Mouse (Mus musculus) cerebellum, adult (tissue): ENCODE results near the gene Plau.
A peak's percentile ranks its signal among the peaks of the same experiment; 100 is the strongest.

Source experiments
- ATAC-seq: cut with Nextera tagmentation; 2 replicates; pipeline ENCODE4 v1.9.2; 2017; ENCODE audit warnings: mild to moderate bottlenecking, moderate library complexity, mixed read lengths; ENCODE audit not compliant: insufficient number of reproducible peaks, low FRiP score, low TSS enrichment

The Plau gene

GRCm38 (mm10) chr14:20836171-20836904 lies at the start of gene Plau:
Gene Plau (plus strand): TSS chr14:20836660.
- ATAC-seq, result peak; percentile 88

DNA sequence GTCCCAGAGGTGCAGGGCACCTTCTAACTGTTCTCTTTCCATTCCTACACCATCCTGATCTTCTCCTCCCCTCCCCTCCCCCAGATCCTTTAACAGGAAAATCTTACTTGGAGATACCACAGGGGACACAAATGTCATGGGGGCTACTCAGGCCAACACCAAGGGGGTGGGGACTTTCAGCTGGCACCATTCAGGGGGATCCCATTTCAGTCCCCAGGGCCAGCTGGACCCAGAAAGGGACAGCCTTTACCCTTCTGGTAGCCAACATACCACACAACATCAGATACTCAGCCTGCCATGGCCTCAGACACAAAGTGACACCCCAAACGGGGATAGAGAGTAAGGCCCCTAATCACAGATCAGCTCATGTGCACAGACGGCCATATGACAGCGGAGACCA lies 48.3 kb upstream of the Plau start:
- ATAC-seq, result no peak

GRCm38 (mm10) chr14:20789593-20789992 lies 46.9 kb upstream of the Plau start:
- ATAC-seq, result no peak

DNA sequence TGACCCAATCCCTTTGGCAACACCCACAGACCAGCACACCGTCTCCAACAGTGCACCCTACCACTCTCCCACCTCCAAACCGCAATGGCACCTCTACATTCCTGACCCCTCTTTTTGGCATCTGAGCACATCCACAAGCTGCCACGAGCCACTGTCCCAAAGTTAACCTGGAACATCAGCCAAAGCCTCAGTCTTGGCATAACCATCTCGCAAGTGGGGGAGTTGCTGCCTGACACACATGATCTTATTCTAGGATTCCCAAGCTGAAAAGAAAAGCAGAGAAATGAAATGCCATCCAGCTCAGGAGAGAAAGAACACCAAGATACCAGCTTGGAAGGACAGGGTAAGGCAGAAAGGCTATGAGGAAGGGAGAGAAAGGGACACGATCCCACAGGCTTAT lies 46.0 kb upstream of the Plau start:
- ATAC-seq, result no peak

DNA sequence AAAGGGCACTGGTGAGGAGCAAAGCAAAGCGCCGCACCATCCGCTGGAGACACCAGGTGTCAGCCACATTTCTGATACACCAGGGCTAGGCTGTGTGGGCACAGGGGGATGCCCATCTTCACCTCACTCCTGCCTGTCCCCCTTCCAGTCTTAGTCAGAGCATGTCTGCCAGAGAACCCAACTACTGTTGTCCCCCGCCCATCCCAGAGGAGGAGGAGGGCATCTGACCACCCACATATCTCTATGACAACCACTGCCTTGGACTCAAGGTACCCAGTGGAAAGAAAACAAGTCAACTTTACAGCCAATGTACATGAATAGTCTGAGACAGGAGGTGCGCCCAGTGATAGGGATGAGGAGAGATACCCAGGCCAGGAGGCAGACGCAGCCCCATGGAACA lies 45.5 kb upstream of the Plau start:
- ATAC-seq, result no peak

- no peak for ATAC-seq
Measured at GRCm38 (mm10) chr14:20791511-20792242, 44.8 kb upstream of the Plau start.

GRCm38 (mm10) chr14:20792243-20792921 lies 44.1 kb upstream of the Plau start:
- ATAC-seq, result no peak

DNA sequence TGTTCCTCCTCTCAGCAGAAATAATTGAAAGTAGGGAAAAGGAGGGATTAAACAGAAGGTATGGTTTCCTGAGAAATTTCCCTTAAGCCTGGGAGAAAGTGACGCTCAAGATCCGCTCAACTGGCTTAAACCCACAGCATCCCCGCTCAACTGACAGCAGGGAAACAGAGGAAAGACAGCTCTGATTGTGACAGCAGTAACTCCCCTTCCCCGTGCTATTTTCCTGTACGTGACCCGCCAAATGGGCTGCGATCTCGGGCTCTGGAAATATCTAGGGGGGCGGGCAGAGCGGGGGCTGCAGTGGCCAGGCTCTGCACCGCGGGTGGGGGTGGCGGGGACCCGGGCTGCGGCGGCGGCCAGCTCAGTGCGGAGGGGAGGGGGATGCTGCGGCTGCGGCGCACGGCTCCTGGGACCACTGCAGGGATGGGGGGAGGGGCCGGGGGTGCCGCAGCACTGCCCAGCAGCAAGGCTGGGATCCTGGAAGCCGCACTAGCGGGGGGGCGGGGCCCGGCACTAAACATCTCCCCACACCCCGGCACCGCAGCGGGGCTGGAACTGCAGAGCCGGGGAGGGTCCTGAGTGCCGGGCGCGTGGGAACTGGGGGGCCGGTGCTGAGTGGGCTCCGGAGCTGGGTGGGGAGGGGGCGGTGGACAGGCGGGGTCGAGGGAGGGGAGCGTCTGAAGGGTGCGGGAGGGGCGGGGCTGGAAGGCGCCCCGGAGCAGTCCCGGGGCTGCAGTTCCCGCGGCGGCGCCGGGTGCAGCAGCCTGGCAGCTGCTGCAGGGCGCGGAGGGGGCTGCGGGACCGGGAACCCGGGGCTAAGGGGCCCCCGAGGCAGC lies 43.3 kb upstream of the Plau start:
- no peak for ATAC-seq

- ATAC-seq, result peak; percentile 84
Measured at GRCm38 (mm10) chr14:20793758-20794531, 42.5 kb upstream of the Plau start, which contains the start of gene Camk2g. Gene Camk2g (minus strand): TSS chr14:20794088.

DNA sequence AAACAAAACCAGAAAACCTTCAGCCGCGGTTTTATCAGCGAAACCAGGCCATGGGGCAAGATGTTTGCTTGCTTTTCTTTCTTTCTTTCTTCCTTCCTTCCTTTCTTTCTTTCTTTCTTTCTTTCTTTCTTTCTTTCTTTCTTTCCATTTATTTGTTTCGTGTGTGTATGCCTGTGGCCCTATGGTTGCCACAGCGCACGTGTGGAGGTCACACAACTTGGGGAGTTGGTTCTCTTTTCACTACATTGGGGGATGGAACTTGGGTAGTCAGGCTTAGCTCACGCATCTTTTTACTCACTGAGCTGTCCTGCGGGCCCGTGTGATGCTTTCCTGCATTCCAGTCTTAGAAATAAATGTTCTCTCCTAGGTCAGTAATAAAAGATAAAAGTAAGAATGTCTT lies 41.9 kb upstream of the Plau start:
- ATAC-seq, result no peak

- no peak for ATAC-seq
Measured at GRCm38 (mm10) chr14:20795423-20796152, 40.9 kb upstream of the Plau start.

DNA sequence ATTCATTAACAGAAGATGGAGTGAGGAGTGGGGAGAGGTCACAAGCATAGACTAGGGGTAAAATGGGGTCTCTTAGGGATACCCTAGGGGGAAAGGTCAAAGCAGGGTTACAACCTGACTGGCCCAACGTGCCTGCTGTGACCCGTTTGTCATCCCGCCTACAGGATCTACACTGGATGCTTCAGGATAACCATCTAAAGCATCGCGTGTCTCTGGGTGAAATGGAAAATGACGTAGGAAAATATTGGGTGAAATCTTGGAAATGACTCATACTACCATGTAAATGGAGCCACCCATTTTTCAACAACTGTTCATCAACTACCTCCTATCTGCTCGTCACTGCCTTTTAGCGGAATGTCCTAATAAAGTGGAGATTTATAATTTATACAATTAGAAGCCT lies 40.3 kb upstream of the Plau start:
- ATAC-seq, result no peak

- ATAC-seq, result no peak
Measured at GRCm38 (mm10) chr14:20796643-20797042, 39.8 kb upstream of the Plau start.

GRCm38 (mm10) chr14:20798300-20798699 lies 38.2 kb upstream of the Plau start:
- 0 out of 2 replicates have a peak, but pooled peaks have one; percentile 3 for ATAC-seq

- ATAC-seq, result peak; percentile 83
Measured at GRCm38 (mm10) chr14:20798761-20799160, 37.7 kb upstream of the Plau start.

- ATAC-seq, result no peak
Measured at GRCm38 (mm10) chr14:20802926-20803605, 33.4 kb upstream of the Plau start.

GRCm38 (mm10) chr14:20803606-20803938 lies 32.9 kb upstream of the Plau start:
- ATAC-seq, result peak; percentile 73

GRCm38 (mm10) chr14:20804481-20804880 lies 32.0 kb upstream of the Plau start:
- no peak for ATAC-seq
